Mouse (Mus musculus) layer of hippocampus, postnatal 25 days (tissue): ENCODE results near the gene Selenbp1. TPM values are rescaled to one million over a fixed set of nuclear protein-coding genes. Genes with fewer than 3 reads are reported as not detected.
"Not testable (repeated sequence)": the region's sequence is repeated elsewhere in the genome, so short reads cannot be mapped to it uniquely, and the experiment has no call there.

Experiments used
- DNase-seq, 2 experiments: peaks; one replicate each; pipeline ENCODE4 v3.0.0; 2022; ENCODE audit warnings: mixed read lengths in 2 of 2, low spot score in 1 of 2; ENCODE audit errors: extremely low spot score in 1 of 2
- total RNA-seq, 2 experiments: library from RNA; stranded (reverse); gene quantifications; 2 replicates each; pipeline ENCODE4 v1.2.3; 2021

Selenbp1 gene
- total RNA-seq: 10 to 100 TPM; 10.3 to 10.6 TPM

GRCm38 (mm10) chr3:94932809-94933564 is at the start of gene Selenbp1:
Gene Selenbp1 (plus strand): TSS chr3:94933056.
- peak; percentile 28 to 44 for DNase-seq

- peak; percentile 68 to 71 for DNase-seq
Observed at GRCm38 (mm10) chr3:94886316-94887224, 46.3 kb upstream of the Selenbp1 start, which contains the start of gene Psmb4. Gene Psmb4 (minus strand): TSS chr3:94886961.

- no peak for DNase-seq
Observed at GRCm38 (mm10) chr3:94888595-94888994, 44.3 kb upstream of the Selenbp1 start.

- DNase-seq: no peak
Observed at GRCm38 (mm10) chr3:94894076-94894475, 38.8 kb upstream of the Selenbp1 start.

- DNase-seq: peak in 1 of 2 experiments; percentile 71
Observed at GRCm38 (mm10) chr3:94902747-94903146, 30.1 kb upstream of the Selenbp1 start.

GRCm38 (mm10) chr3:94904759-94905158 is 28.1 kb upstream of the Selenbp1 start:
- DNase-seq: not testable (repeated sequence)

GRCm38 (mm10) chr3:94906482-94906881 is 26.4 kb upstream of the Selenbp1 start:
- no peak for DNase-seq

GRCm38 (mm10) chr3:94911050-94911693 is 21.7 kb upstream of the Selenbp1 start:
- DNase-seq: no peak

GRCm38 (mm10) chr3:94913801-94914200 is 19.1 kb upstream of the Selenbp1 start:
- no peak for DNase-seq

GRCm38 (mm10) chr3:94915903-94916741 is 16.7 kb upstream of the Selenbp1 start:
- no peak for DNase-seq

GRCm38 (mm10) chr3:94917816-94918361 is 15.0 kb upstream of the Selenbp1 start:
- no peak for DNase-seq

- no peak for DNase-seq
Observed at GRCm38 (mm10) chr3:94918845-94919244, 14.0 kb upstream of the Selenbp1 start.

- DNase-seq: no peak
Observed at GRCm38 (mm10) chr3:94921104-94921503, 11.8 kb upstream of the Selenbp1 start.

- DNase-seq: no peak
Observed at GRCm38 (mm10) chr3:94922333-94922732, 10.5 kb upstream of the Selenbp1 start.

GRCm38 (mm10) chr3:94924688-94925087 is 8.2 kb upstream of the Selenbp1 start:
- DNase-seq: no peak

- DNase-seq: not testable (repeated sequence)
Observed at GRCm38 (mm10) chr3:94926301-94926736, 6.5 kb upstream of the Selenbp1 start.

- DNase-seq: not testable (repeated sequence)
Observed at GRCm38 (mm10) chr3:94928979-94929378, 3.9 kb upstream of the Selenbp1 start.

- DNase-seq: not testable (repeated sequence)
Observed at GRCm38 (mm10) chr3:94930386-94931266, 2.2 kb upstream of the Selenbp1 start.
